Mouse (Mus musculus): Measurements from ENCODE around the gene Chd2.
"Not testable (repeated sequence)": the region's sequence is repeated elsewhere in the genome, so short reads cannot be mapped to it uniquely, and the experiment has no call there.

Chd2 gene

DNA sequence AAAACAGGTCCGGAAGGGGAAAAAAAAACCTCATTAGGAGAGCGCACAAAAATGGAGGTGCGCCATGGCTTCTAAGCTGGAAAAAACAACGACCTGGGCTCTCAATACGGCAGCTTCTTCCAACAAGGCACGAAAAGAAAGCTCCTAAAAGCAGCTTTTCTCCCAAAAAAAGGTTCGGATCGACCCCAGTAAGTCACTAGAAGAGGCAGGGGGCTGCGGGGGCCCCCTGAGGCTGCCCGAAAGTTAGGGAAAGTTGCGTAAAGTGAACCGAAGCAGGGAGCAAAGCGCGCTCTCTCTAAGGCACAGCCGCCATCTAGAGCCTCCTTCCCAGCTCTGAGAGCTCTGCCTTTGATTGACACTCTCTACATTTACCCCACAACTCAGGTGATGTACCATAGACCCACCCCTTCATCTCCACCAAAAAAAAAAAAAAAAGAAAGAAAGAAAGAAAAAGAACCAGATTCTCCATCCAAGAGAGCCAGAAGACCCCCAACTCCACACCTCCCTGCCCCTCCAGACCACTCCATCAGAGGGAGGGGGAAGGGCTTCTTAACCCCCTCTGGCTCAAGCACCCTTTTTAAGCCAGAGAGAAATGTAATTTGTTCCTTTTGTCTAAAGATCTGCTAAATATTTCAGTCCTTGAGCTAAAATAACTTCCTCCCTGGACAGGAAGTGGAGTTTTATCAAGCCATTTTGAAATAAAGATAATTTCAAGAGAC, at the start of gene Chd2:
Chd2 (minus strand) TSS at position 419 of the 719 bp plus-strand sequence.
- DNase-seq (ENCODE audit: low spot score) = no peak

DNA sequence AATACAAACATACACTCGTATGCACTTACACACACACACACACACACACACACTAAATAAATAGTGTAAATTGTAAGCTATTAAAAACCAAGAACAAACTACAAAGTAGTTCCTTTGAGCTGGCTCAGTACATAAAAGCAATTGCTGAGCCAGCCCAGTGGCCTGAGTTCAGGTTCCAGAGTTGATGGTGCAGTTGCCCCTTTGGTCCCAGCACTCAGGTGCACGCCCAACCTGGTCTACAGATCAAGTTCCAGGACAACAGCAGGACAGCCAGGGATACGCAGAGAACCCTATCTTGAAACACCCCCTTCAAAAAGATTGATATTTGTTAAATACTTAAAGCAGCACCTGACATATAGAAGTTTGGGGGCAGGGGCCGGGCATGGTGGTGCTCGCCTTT, 49.1 kb upstream of the Chd2 start:
- no peak for DNase-seq (ENCODE audit: low spot score)

DNA sequence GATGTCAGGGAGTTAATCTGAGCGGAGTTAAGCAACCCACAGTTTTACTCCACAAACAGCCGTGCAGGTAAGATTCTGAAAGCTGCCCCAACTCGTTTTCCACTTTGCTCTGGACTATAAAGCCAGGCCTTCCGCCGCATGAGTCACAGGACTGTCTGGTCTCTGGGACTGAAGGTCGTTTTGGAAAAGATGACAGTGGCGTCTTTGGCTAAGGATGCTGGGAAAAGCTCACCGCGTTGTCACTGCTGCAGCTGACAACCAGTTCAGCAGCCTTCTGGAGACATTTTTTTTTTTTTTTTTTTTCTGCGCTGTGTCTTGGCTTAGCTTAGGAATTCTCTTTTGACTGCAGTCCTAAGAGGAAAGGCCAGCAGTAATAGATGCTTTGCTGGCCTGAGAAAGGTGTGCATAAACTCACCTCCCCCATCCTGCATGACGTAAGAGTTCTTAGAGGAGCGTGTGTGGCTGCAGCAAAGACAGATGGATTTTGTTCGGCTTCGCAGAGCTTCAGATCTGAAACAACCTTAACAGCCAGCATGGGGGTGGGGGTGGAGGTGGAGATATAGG, 47.7 kb upstream of the Chd2 start:
- no peak for DNase-seq (ENCODE audit: low spot score)

DNA sequence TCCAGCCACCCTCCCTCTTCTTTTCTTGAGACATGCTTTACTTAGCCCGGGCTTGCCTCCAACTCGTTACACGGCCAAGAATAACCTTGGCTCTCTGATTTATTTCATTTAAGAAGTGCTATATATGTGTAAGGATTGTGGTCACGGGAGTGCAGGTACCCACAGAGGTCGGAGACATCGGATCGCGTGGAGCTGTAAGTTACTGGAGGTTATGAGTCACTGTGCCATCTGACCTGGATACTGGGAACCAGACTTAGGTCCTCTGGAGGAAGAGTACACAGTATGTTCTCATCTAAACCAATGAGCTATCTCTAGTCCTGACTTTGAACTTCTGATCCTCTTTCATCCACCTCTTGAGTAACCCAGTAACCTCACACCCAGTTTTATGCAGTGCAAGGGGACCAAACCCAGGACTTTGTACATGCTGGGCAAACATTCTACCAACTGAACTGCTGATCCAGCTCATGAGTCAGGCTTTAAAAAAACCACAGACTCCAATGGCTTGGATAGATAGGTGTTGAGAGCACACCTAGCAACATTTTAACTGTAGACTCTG, 46.8 kb upstream of the Chd2 start:
- DNase-seq (ENCODE audit: low spot score) = no peak

DNA sequence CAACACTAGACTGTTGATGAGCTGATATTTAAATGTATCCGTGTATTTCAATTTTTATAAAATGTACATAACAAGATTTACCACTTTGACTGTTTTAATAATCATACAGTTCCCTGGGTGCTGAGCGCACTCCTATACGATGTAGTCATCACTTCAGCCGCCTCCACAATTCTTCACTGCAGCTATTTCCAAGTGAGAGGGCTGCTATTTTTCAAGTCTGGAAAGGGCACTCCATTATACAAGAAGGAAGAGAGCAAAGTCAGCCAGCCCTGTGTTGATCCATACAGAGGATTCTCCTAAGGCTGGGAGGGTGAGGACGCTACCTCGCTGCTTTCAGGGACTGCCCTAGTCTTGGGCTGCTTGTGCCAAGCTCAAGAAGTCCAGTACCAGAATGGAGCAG, 45.1 kb upstream of the Chd2 start:
- DNase-seq (ENCODE audit: low spot score) = no peak

DNA sequence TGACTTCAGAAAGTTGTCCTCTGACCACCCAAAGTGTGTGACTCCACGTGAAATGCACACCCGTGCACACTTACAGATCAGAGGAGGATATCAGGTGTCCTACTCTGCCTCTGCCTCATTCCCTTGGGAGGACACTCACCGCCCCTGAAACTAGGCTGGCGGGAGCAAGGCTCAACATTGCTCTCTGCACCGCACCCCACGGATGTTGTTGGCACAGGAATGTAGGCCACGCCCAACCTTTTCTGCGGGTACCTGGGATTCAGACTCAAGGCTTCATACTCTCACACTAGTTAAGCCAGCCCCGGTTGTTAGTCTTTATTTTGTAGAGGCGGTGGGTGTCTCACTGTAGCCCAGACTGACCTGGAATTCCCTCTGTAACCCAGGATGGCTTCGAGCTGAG, 44.6 kb upstream of the Chd2 start:
- no peak for DNase-seq (ENCODE audit: low spot score)

DNA sequence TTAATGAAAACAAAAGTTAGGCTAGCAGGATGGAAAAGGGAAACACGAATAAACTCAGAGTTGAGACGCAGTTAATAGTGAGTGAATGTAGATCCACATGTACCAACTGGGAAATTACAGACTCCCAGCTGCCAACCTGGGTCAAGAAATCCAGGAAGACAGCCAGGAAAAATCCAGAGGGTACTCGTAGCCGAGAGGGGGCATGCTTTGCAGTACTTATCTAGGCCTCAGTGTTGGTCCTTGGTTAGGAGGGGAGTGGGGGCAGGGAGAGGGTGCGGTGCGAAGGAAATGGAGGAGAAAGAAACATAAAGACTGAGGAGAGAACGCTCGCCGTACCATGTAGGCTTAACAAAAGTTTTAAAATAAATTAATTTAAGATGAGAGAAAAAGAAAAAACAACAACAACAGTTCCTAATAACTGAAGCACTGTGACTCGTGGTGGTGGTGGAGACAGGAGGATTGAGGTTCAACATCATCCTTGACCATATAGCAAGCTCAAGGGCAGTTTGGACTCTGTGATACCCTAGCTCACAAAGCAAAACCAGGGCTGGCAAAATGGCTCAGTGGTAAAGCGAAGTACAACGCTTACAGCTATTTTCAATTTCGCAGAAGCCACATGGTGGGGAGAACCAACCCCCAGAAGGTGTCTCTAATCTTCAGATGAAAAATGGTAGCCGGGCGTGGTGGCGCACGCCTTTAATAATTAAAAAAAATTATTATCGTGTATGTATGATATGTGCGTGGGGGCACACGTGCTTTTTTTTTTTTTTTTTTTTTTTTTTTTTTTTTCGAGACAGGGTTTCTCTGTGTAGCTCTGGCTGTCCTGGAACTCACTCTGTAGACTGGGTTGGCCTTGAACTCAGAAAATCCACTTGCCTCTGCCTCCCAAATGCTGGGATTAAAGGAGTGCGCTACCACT, 43.7 kb upstream of the Chd2 start:
- DNase-seq (ENCODE audit: low spot score) = no peak

DNA sequence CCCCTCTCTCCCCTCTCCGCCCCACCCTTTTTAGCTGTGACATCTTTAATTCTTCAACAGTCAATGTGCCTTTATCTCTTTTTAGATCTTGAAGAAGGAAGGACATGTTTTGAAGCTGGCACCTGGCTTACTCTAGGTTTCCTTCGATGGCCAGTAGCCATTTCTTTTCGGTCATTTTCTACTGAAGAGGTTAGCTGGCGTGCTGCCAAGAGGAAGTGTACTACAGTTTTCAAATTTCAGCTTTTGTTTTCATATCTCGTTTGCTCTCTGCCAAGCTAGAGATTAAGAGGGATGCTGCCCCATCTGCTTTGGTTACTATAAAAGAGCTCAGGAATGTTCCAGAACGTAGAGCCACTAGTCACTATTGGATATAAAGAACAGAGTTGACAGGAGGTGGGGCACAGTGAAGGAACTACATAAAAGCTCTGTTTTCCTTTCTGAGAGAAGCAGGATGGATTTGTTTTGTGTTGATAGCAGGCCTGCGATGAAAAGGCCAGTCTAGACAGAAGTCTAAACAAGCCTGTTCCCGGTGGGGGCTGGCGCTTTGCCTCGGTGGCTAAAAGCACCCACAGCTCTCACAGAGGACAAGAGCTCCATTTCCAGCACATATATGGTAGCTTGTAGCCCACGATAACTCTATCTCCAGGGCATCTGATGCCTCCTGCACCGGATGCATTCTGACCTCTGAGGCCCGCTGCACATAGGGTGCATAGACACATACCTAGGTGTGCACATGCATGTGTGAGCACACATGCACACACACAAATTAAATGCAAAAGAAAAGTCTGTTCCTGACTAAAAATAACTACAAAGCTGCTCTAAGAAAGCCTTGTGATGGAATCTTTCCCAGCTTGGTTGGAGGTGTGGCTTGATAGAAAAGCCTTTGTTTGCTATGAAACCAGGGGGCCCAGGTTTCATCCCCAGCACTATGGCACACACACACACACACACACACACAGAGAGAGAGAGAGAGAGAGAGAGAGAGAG, 42.7 kb upstream of the Chd2 start:
- no peak for DNase-seq (ENCODE audit: low spot score)

DNA sequence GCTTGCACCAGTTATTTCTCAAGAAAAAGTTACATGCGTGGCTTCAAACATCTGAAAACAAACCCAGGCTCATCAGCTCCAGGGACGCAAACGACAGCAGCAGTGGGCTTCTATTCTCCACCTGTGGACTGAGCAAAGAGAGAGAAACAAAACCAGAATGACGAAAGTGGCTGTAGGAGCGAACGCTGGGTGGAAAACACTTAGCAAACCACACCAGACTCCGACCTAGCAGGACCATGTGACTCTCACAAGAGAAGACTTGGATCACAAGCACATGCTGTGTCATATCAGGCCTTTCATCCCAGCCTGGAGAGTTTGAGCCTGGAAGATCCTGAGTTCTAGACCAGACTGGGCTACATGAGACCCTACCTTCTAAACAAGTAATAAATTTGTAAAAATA, 41.8 kb upstream of the Chd2 start:
- no peak for DNase-seq (ENCODE audit: low spot score)

DNA sequence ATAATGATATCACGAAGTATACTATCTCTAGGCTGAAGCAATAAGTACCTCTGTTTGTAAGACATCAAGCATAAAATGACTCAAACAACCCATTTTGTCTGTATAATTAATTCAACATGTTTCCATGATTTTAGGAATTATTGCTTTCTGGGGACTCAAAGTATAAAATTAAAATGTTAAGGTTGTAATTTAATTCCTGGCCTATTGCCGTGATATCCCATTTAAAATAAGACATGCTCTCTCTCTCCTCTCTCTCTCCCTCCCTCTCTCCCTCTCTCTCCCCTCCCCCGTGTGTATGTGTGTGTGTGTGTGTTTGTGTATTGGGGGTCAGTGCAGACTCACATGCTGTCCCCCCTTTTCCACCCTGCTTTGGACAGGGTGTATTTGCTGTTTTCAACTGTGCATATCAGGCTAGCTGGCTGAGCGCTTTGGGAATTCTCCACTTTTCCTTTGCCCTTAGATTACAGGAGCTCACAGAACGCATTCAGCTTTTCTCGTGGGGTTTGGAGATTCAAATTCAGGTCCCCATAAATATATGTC, 40.3 kb upstream of the Chd2 start:
- no peak for DNase-seq (ENCODE audit: low spot score)

DNA sequence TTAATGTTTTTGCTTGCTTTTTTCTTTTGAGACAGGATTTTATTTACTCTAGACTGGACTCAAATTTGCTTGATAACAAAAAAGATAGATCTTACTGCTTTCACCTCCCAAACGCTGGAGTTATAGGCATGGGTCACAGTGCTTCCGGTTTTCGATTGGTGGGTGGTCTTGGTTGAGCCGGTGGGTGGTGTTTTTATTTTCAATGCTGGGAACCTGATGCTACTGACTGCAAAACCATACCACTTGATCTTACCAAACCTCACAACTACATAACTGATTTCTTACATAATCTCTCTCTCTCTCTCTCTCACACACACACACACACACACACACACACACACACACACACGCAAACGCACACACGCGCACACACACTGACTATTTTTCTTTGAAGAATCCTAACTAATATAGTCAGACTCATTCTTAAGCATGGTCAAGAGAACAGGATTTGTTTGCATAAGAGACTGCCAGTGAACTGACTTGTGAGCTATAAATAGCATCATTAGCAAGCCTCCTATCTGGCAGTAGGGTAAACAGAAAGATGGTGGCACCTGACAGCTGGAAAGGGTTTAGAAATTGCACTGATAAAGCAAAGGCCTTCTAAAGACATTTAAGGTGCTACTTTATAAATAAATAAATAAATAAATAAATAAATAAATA, 37.6 kb upstream of the Chd2 start:
- DNase-seq (ENCODE audit: low spot score) = no peak

DNA sequence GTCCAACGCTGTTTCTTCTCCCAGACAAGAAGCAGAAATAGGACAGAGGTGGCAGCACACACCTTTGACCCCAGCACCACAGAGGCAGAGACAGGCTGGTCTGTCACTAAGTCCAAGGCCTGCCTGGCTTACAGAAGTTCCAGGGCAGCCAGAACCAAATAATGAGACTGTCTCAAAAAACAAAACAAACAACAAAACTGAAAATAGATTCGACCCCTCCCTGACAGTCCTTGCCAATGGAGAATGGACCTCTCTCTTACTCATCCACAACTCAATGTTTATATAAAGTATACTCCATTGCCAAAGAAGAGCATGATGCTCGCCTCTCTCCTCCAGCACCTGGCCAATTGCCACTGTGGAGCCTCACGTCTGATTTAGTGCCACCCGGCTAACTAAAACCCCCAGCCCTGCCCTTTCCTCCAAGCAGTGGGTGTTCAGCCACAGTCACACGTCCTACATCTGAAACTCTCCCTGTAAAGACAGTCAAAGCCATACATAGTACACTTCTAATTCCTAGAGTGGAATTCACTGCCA, 36.3 kb upstream of the Chd2 start:
- no peak for DNase-seq (ENCODE audit: low spot score)

DNA sequence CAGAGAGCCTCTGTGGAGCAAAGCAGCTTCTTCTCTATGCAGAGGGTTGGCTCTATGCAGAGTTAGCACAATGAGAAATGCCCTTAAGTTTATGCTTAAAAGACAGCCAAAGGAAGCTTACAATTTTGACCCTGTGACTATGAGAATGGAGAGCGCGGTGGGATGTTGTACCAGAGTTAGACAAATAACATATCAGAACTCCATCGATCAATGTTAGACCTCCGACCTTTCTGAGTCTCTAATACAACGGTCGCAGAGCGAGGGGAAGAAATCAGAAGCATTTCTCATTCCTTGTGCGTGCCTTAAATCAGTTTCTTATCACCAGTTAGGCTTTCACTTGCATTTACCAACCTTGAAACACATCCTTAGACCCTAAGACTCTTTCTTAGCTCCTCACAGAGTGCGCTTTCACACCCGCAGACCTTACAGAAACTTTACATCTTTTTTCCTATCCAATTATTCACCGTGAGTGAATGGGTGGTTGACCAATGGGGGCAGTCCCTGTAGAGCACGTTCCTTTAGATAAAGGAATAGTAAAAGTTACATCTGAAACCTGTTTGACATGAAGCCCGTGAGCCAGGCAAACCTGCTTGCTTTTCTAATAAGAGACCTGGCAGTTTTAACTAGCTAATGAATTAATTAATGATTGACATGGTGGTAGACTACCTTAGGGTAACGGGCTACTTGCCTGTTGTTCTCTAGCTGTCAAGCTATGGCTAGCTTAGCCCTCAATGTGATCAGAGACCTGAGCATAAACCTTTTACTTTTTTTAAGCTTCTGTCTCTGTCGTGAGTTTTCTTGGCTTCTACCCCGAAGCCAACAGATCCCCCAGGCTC, 34.7 kb upstream of the Chd2 start:
- DNase-seq (ENCODE audit: low spot score) = no peak

DNA sequence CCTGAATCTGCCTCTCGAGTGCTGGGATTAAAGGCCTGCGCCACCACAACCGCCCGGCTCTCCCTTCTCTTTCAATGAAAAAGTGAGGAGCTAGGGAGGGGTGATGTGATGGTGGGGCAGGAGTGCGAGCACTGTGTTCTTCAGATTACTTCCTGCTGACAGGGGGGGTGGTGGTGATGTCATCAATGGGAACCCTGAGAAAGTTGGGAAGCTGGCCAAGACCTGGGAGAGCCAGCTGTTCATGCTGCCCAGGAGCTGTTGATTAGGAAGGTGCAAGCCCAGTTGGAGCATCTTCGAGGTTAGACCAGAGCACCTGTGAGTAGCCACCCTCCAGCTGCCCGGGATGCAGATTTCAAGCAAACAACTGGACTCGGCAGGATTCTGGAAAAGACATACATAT, 33.6 kb upstream of the Chd2 start:
- DNase-seq (ENCODE audit: low spot score) = no peak

DNA sequence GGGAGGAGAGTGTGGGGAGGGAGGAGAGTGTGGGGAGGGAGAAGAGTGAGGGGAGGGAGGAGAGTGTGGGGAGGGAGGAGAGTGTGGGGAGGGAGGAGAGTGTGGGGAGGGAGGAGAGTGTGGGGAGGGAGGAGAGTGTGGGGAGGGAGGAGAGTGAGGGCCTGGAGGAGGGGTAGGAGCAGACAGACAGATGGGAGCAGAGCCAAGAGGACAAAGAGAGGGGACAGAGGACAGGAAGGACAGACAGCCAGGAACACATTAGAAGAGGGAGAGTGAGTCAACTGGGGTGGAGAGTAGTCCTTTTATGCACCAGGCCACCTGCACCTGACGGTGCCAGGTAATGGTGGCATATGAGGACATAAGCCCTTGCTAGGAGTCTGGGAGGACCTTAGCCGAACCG, 33.0 kb upstream of the Chd2 start:
- not testable (repeated sequence) for DNase-seq (ENCODE audit: low spot score)

DNA sequence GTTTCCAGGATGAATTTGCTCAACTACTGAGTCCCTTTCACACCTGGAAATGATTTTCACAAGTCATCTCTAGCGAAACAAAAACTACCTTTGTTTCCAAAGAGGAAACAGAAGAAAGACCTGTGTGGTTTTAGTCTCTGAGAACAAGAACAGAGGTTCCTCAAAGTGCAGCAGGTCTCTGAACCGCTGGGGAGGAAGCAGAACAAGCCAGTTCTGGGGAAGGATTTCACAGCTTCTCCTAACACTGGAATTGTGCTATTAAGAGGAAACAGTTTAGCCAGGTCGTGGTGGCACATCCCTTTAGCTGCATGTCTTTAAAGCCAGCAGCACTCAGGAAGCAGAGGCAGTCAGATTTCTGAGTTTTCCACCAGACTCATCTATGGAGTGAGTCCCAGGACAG, 30.9 kb upstream of the Chd2 start:
- no peak for DNase-seq (ENCODE audit: low spot score)

DNA sequence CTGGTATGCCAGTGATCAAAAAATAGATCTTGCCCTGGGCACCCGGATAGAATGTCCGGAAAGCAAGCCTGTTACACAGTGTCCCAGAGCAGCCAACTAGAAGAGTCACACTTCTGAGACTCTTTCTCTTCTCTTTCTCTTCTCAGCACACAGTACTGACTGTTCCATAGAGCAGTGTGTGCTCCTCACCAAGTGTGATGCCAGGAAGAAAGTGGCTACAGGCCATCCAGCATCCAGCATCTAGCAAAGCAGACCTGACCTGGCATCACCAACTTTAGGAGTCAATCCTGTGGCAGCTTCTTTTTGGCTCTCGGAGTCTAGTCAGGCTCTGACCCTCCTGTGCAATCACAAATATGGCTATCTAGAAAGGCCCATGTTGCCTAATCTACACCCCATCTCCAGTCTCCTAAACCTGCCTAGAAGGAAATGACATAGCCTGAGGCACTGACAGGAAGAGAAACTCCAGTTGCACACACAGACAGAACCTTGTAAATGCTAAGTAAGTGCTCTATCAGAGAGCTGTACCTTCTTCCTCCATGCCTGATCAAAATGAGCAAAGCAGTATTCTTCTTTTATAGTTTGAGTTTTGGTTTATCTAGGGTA, 27.3 kb upstream of the Chd2 start:
- no peak for DNase-seq (ENCODE audit: low spot score)

DNA sequence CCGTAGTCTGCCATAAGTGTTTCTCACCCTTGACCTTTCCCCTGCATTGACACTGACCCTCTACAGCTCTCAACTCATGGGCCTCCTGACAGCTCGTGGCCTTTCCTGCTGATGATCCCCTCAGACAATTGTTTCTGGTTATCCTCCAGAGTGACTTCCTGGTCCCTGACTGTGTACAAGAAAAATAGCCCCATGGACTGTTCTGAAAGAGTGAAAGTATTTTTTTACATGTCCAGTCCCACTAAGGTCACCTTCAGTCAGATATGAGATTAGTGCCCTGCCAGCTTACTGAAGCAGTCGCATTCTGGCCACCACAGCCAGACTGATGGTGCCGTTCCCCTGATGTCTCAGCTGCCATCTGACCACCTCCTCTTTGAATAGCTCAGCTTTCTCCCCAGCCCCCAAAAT, 26.1 kb upstream of the Chd2 start:
- DNase-seq (ENCODE audit: low spot score) = no peak

DNA sequence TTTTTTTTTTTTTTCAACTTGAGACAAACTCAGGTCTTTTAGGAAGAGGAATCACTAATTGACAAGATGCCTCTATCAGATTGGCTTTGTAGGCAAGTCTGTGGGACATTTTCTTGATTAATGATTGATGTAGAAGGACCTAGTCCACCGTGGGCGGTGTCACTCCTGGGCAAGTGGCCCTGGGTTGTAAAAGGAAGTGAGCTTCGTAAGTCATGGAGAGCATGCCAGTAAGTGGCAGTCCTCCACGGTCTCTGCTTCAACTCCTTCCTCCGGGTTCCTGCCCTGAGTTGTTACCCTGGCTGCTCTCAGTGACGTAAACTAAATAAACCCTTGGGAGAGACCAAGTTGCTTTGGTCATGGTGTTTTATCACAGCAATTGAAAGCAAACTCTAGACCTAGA, 22.5 kb upstream of the Chd2 start:
- no peak for DNase-seq (ENCODE audit: low spot score)

Data from layer of hippocampus, adult 9-10 months (tissue).